Mouse (Mus musculus) ES-E14 (cell line): ENCODE measurements around the gene Ldlrap1. TPM values are rescaled to one million over a fixed set of nuclear protein-coding genes. Genes with fewer than 3 reads are reported as not detected.

Experiments
- DNase-seq: peaks from one replicate; pipeline ENCODE4 v3.0.0-alpha.2; 2013; ENCODE audit warnings: low read depth, low spot score
- H3K27ac ChIP-seq: 2 replicates; pipeline ENCODE4 v1.5.1; 2012; ENCODE audit warnings: low read depth, mild to moderate bottlenecking, low read length, moderate library complexity, mixed read lengths; ENCODE audit not compliant: poor library complexity, insufficient read depth, severe bottlenecking
- H3K36me3 ChIP-seq: 2 replicates; pipeline ENCODE4 v1.6.1; 2012; ENCODE audit warnings: mild to moderate bottlenecking, low read length, moderate library complexity, mixed read lengths; ENCODE audit not compliant: control insufficient read depth, poor library complexity, insufficient read depth, severe bottlenecking
- H3K4me1 ChIP-seq, 2 experiments: fragments of 150-350 bp in 1 of 2; sonication (generic) in 1 of 2; 2 replicates each; pipeline ENCODE4 v1.6.1; 2012; ENCODE audit warnings: low read length in 2 of 2, mild to moderate bottlenecking in 1 of 2, mixed read lengths in 1 of 2; ENCODE audit not compliant: control insufficient read depth in 2 of 2, insufficient read depth in 2 of 2, poor library complexity in 1 of 2
- H3K4me3 ChIP-seq, 2 experiments: fragments of 150-350 bp in 1 of 2; sonication (generic) in 1 of 2; 2 replicates each; pipeline ENCODE4 v1.5.1; 2012; ENCODE audit warnings: low read length in 2 of 2, low read depth in 1 of 2, mild to moderate bottlenecking in 1 of 2, mixed read lengths in 1 of 2; ENCODE audit not compliant: insufficient read depth in 1 of 2, poor library complexity in 1 of 2, severe bottlenecking in 1 of 2
- H3K9ac ChIP-seq: 2 replicates; pipeline ENCODE4 v1.6.1; 2012; ENCODE audit warnings: low read depth, mild to moderate bottlenecking, low read length, mixed read lengths; ENCODE audit not compliant: poor library complexity, insufficient read depth, severe bottlenecking
- H3K9me3 ChIP-seq: fragments of 150-350 bp; sonication (generic); 2 replicates; pipeline ENCODE4 v1.6.1; 2012; ENCODE audit warnings: low read depth, mild to moderate bottlenecking, low read length; ENCODE audit not compliant: control insufficient read depth, insufficient read depth
- CHD2 ChIP-seq: IDR thresholded peaks from 2 replicates; pipeline ENCODE4 v1.6.1; 2014; ENCODE audit warnings: mild to moderate bottlenecking, low read depth, low read length, inconsistent platforms
- HCFC1 ChIP-seq: IDR thresholded peaks from 2 replicates; pipeline ENCODE4 v1.6.1; 2012; ENCODE audit warnings: low read length, inconsistent platforms, borderline replicate concordance; ENCODE audit not compliant: insufficient read depth
- MAFK ChIP-seq: IDR thresholded peaks from 2 replicates; pipeline ENCODE4 v1.6.1; 2014; ENCODE audit warnings: mild to moderate bottlenecking, low read depth, low read length, inconsistent platforms; ENCODE audit not compliant: insufficient read depth
- ZC3H11A ChIP-seq: IDR thresholded peaks from 2 replicates; pipeline ENCODE4 v1.6.1; 2012; ENCODE audit warnings: low read depth, mild to moderate bottlenecking, inconsistent platforms, low read length, borderline replicate concordance
- ZNF384 ChIP-seq: IDR thresholded peaks from 2 replicates; pipeline ENCODE4 v1.6.1; 2012; ENCODE audit warnings: low read depth, low read length, inconsistent platforms
- in situ Hi-C, 2 experiments: fragments of 600-800 bp; cut with MboI; formaldehyde crosslinking; loops; one replicate each; pipeline ENCODE4 v1.15.1; 2025; ENCODE audit warnings: low sequenced_read_pairs in 2 of 2, inconsistent platforms in 1 of 2; ENCODE audit not compliant: unreplicated experiment in 2 of 2
- total RNA-seq: library from RNA; depleted of rRNA; stranded (reverse); fragments of 300-350 nt; gene quantifications from 2 replicates; pipeline ENCODE4 v1.2.3, GENCODE M21; 2012

Gene Ldlrap1
- total RNA-seq, 1 experiment, result 15.0 TPM

DNA sequence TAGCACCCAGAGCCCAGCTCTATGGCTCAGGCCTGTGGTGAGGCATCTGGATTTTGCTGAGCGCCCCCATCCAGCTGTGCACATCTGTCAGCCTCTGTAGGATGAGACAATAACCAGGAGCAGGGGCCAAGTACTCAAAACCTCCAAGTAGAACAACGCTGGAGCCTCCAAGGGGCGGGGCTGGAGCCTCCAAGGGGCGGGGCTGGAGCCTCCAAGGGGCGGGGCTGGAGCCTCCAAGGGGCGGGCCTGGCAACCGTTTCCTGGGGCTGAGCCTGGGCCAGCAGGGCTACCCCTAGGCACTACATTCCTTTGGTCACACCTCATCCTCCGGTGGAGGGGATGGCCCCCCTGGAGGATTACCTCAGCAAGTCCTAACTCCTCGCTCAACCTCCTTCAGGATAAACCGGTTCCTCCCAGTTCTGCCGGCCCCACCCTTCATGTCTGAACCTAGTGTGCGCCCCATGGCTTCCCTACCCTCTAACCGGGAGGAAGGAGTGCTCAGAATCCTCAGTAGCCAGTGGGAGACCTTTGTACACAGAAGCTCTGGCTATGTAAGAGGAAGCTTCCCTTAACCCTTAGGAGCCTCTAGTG is 33.7 kb downstream of the Ldlrap1 start:
- H3K9me3 ChIP-seq, result no peaks in the 10 kb centered on the region
- peak overlapping the region; percentile 76 for H3K27ac ChIP-seq
- no peaks in the 10 kb centered on the region for H3K36me3 ChIP-seq
- peak overlapping the region; percentile 13 for H3K9ac ChIP-seq
- H3K4me1 ChIP-seq, result peaks cover 8 to 45% of the 10 kb centered on the region in 2 experiments
- TF ChIP-seq ZNF384 (no peak), ZC3H11A (no peak), HCFC1 (no peak), CHD2 (no peak), MAFK (no peak)
- peak; percentile 86 for DNase-seq
- in situ Hi-C loops, result no loop called here
- peak overlapping the region; percentile 3 to 17; a peak in 3 of 4 replicates for H3K4me3 ChIP-seq

DNA sequence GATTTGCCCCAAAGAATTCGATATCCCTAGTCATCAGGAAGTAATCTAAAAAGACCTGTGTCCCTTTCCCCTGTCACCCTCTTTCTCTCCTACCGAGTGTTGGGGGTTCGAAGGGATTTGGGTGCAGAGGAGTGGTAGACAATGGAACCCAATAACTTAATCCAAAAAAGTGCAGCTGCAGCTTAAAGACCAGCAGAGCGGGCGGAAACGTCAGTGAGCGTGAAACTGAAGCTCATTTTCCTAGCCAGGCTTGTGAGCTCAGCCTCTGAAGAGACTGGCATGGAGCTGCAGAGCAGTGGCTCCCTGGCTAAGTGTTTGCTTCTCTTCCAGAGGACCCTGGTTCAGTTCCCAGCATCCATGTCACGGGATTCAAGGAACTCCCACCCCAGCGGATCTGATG is 34.5 kb downstream of the Ldlrap1 start:
- TF ChIP-seq HCFC1 (no peak), ZNF384 (no peak), ZC3H11A (no peak), CHD2 (no peak), MAFK (no peak)
- H3K4me1 ChIP-seq, result peaks cover 8 to 45% of the 10 kb centered on the region in 2 experiments
- DNase-seq, result no peak
- H3K4me3 ChIP-seq, result no peak overlapping the region
- in situ Hi-C loops, result no loop called here
- no peak overlapping the region for H3K9ac ChIP-seq
- H3K9me3 ChIP-seq, result no peaks in the 10 kb centered on the region
- no peak overlapping the region for H3K27ac ChIP-seq
- H3K36me3 ChIP-seq, result no peaks in the 10 kb centered on the region

DNA sequence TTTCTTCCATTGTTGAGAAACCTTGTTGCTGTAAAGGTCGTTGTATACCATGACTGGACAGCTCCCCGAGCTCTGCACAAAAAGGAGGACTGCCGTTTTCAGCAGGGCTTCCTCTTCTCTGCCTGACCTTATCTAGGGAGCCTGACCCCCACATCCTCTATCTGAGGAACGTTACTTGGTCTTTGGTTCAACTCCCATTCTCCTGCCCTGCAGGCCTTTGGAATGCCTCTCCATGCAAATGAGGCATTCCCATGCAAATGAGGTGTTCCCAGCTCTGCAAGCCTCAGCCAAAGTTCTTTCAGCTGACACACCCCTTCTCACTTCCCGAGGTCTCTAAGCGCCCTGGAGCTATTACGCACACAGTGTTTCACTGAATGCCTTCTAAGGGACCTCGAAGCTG is 37.7 kb downstream of the Ldlrap1 start:
- Histone ChIP-seq H3K4me1 (peaks cover 12 to 34% of the 10 kb centered on the region in 2 experiments), H3K36me3 (no peaks in the 10 kb centered on the region), H3K9ac (no peak overlapping the region), H3K27ac (no peak overlapping the region), H3K9me3 (no peaks in the 10 kb centered on the region), H3K4me3 (0 out of 4 replicates have a peak overlapping the region, but pooled peaks of 1 of the 2 experiments have one; percentile 7)
- in situ Hi-C loops, result no loop called here
- TF ChIP-seq MAFK (no peak), ZNF384 (no peak), HCFC1 (no peak), CHD2 (0 out of 2 replicates have a peak, but pooled peaks have one; percentile 30)
- DNase-seq, result peak; percentile 77

DNA sequence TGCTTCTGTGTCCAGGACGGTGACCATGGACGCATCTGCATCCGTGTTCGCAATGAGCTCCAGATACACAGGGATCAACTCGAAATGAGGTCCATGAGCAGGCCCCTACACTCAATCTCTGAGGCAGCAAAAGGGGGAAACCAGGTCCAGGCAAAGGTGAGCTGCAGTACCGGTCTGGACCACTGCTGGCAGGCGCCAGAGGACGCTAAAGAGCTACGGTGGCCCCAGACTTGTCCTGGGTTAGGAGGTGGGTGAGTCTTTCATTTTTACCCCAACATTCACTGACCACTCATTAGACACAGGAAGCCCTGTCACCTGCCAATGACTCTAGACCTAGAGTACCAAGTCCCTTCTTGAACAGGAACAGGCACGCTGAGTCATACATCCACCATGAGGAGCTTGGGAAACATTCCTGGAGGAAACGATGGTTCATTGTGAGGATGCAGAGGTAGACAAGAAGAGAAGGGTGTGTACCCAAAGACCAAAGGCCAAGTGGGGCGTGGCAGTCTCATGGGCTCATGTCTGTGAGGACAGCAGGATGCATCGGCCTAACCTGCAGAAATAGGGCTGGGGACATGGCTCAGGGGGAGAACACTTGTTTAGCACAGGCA is 42.0 kb downstream of the Ldlrap1 start:
- Histone ChIP-seq H3K36me3 (no peaks in the 10 kb centered on the region), H3K4me3 (no peak overlapping the region), H3K9me3 (no peaks in the 10 kb centered on the region), H3K27ac (peak overlapping the region; percentile 20; the same call in 1 of the 2 replicates), H3K4me1 (peaks cover 12 to 28% of the 10 kb centered on the region in 2 experiments), H3K9ac (no peak overlapping the region)
- TF ChIP-seq CHD2 (no peak), HCFC1 (no peak), ZC3H11A (no peak), MAFK (0 out of 2 replicates have a peak, but pooled peaks have one; percentile 35), ZNF384 (no peak)
- in situ Hi-C loops, result no loop called here
- DNase-seq, result no peak

DNA sequence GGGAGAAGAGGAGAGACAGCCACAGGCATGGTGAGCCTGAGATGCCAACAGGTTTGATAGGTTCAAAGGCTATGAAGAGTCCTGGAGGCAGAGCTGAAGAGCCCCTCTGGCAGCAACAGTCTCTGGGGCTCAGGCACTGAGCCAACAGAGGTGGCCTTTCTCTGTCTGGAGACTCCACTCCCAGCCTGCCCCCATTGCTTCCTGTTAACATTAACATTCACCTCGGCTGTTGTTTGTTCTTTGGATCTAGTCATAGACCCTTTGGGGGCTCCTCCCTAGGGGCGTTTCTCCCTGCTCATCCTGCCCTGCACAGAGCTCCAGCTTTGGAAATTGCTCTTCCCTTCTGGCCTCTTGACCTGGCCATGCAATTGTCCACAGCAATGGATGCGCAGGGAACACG is 42.9 kb downstream of the Ldlrap1 start:
- H3K9ac ChIP-seq, result no peak overlapping the region
- no peaks in the 10 kb centered on the region for H3K9me3 ChIP-seq
- TF ChIP-seq ZNF384 (no peak), ZC3H11A (no peak), HCFC1 (no peak), MAFK (no peak), CHD2 (no peak)
- in situ Hi-C loops, result no loop called here
- DNase-seq, result no peak
- no peak overlapping the region for H3K4me3 ChIP-seq
- H3K4me1 ChIP-seq, result peaks cover 8 to 25% of the 10 kb centered on the region in 2 experiments
- no peaks in the 10 kb centered on the region for H3K36me3 ChIP-seq
- H3K27ac ChIP-seq, result no peak overlapping the region
